In genomic region chr4:40947565-40948159, GRCm38 (mm10) we compare ENCODE assay signal across 8 mouse cellular contexts. TPM values are rescaled to one million over a fixed set of nuclear protein-coding genes. Genes with fewer than 3 reads are reported as not detected.
A peak's percentile ranks its signal among the peaks of the same experiment; 100 is the strongest.
DNase-seq lines count a peak whose midpoint lies in the region; ATAC-seq and TF ChIP-seq lines count a peak whose summit lies in the region.

No protein-coding gene starts in this region.

- H3K4me1 ChIP-seq in lung, embryonic 16.5 days (replicated peaks; ENCODE audit: control insufficient read depth, insufficient read depth, low read length) = peaks cover 12% of the 10 kb centered on the region
- peaks cover 5% of the 10 kb centered on the region for H3K4me1 ChIP-seq in cortical plate, adult 2 months (ENCODE audit: control insufficient read depth, insufficient read depth, low read length)
- peaks cover 26% of the 10 kb centered on the region for H3K4me1 ChIP-seq in hindbrain, embryonic 14.5 days (replicated peaks; ENCODE audit: control insufficient read depth, insufficient read depth, low read length)
- H3K4me1 ChIP-seq in midbrain, embryonic 10.5 days = peaks cover 24% of the 10 kb centered on the region

- peak overlapping the region; percentile 93 for H3K27ac ChIP-seq in lung, embryonic 16.5 days (ENCODE audit: low read length)
- H3K27ac ChIP-seq in cortical plate, adult 2 months (ENCODE audit: insufficient read depth, low read length) = no peak overlapping the region
- peak overlapping the region; percentile 88 for H3K27ac ChIP-seq in hindbrain, embryonic 14.5 days
- H3K27ac ChIP-seq in midbrain, embryonic 10.5 days (replicated peaks) = peak overlapping the region; percentile 91

- no peak for TF ChIP-seq CTCF in cortical plate, adult 2 months (IDR thresholded peaks at IDR 0.05; ENCODE audit: extremely low read depth, insufficient read depth, low read length)

- no peak for TF ChIP-seq POLR2A in cortical plate, adult 2 months (IDR thresholded peaks at IDR 0.05; ENCODE audit: extremely low read depth, insufficient read depth, low read length)

- peak; percentile 17 for ATAC-seq in lung, embryonic 16.5 days (ENCODE audit: low read depth)
- ATAC-seq in hindbrain, embryonic 14.5 days (ENCODE audit: low FRiP score) = no peak; the same call in 1 of the 2 replicates

- WGBS in lung, embryonic 16.5 days = under 1% methylated on average over 38 of the region's 40 CpGs
- under 1% methylated on average over 40 of the region's 40 CpGs for WGBS in hindbrain, embryonic 14.5 days
- under 1% methylated on average over 40 of the region's 40 CpGs for WGBS in midbrain, embryonic 10.5 days

- no peaks in the 10 kb centered on the region for H3K9me3 ChIP-seq in lung, embryonic 16.5 days (ENCODE audit: control insufficient read depth, low read length)
- H3K9me3 ChIP-seq in hindbrain, embryonic 14.5 days (ENCODE audit: control insufficient read depth, low read length) = no peaks in the 10 kb centered on the region
- no peaks in the 10 kb centered on the region for H3K9me3 ChIP-seq in midbrain, embryonic 10.5 days (replicated peaks)

- peaks cover 37% of the 10 kb centered on the region; the same call in 1 of the 2 replicates for H3K36me3 ChIP-seq in lung, embryonic 16.5 days (ENCODE audit: control insufficient read depth, insufficient read depth, low read length)
- H3K36me3 ChIP-seq in hindbrain, embryonic 14.5 days (replicated peaks; ENCODE audit: control insufficient read depth, insufficient read depth) = peaks cover 61% of the 10 kb centered on the region
- H3K36me3 ChIP-seq in midbrain, embryonic 10.5 days = peaks cover 61% of the 10 kb centered on the region

- H3K4me3 ChIP-seq in lung, embryonic 16.5 days (ENCODE audit: low read length) = peak overlapping the region; percentile 96
- H3K4me3 ChIP-seq in cortical plate, adult 2 months (ENCODE audit: insufficient read depth, low read length) = peak overlapping the region; percentile 72
- peak overlapping the region; percentile 96 for H3K4me3 ChIP-seq in hindbrain, embryonic 14.5 days (replicated peaks; ENCODE audit: low read length)
- H3K4me3 ChIP-seq in midbrain, embryonic 10.5 days = peak overlapping the region; percentile 86

- peak overlapping the region; percentile 97 for H3K9ac ChIP-seq in lung, embryonic 16.5 days (ENCODE audit: low read length)
- H3K9ac ChIP-seq in hindbrain, embryonic 14.5 days = peak overlapping the region; percentile 88

- peak overlapping the region; percentile 81 for H3K4me2 ChIP-seq in lung, embryonic 16.5 days (ENCODE audit: low read depth, low read length)
- peak overlapping the region; percentile 65 for H3K4me2 ChIP-seq in hindbrain, embryonic 14.5 days (replicated peaks)

- no peaks in the 10 kb centered on the region for H3K27me3 ChIP-seq in lung, embryonic 16.5 days (ENCODE audit: control insufficient read depth, insufficient read depth, low read depth, low read length)
- H3K27me3 ChIP-seq in hindbrain, embryonic 14.5 days (ENCODE audit: control insufficient read depth, insufficient read depth, low read length) = no peaks in the 10 kb centered on the region
- H3K27me3 ChIP-seq in midbrain, embryonic 10.5 days (ENCODE audit: low read depth, poor library complexity, severe bottlenecking) = no peaks in the 10 kb centered on the region

- no peak for DNase-seq in lung, adult 18-20 months
- DNase-seq in hindbrain, embryonic 14.5 days (ENCODE audit: low spot score) = no peak
- DNase-seq in midbrain, embryonic 10.5 days (ENCODE audit: low spot score) = no peak
- no peak for DNase-seq in gastrocnemius, postnatal 4 days (ENCODE audit: low spot score in 2 of 2)
- DNase-seq in kidney, adult 11 months = no peak
- no peak for DNase-seq in cerebellum, postnatal 36 days

RNA-seq across cellular contexts. Expression of gene Bag1, which starts 0.4 kb away (rescaled TPM):
- polyA plus RNA-seq in lung, embryonic 16.5 days (2015; fragmentation: Nextera tagmentation; extraction: Ambion mirVana) = 186 and 187 TPM in 2 replicates
- polyA plus RNA-seq in cortical plate, adult 2 months (2012; rRNA removed) = 164 and 177 TPM in 2 replicates
- 207 and 215 TPM in 2 replicates for polyA plus RNA-seq in hindbrain, embryonic 14.5 days (2014; fragmentation: Nextera tagmentation; extraction: Ambion mirVana)
- polyA plus RNA-seq in midbrain, embryonic 10.5 days (2016; fragmentation: Nextera tagmentation; extraction: Ambion mirVana) = 189 and 193 TPM in 2 replicates
- total RNA-seq in gastrocnemius, postnatal 4 days (2021) = 100 to 1,000 TPM; 174 to 190 TPM

RNA-seq across cellular contexts. Expression of gene Chmp5, which starts 0.5 kb away (rescaled TPM):
- 129 and 130 TPM in 2 replicates for polyA plus RNA-seq in lung, embryonic 16.5 days (2015; fragmentation: Nextera tagmentation; extraction: Ambion mirVana)
- 102 and 106 TPM in 2 replicates for polyA plus RNA-seq in cortical plate, adult 2 months (2012; rRNA removed)
- 147 and 156 TPM in 2 replicates for polyA plus RNA-seq in hindbrain, embryonic 14.5 days (2014; fragmentation: Nextera tagmentation; extraction: Ambion mirVana)
- 99.4 and 118 TPM in 2 replicates for polyA plus RNA-seq in midbrain, embryonic 10.5 days (2016; fragmentation: Nextera tagmentation; extraction: Ambion mirVana)
- total RNA-seq in gastrocnemius, postnatal 4 days (2021) = 10 to 100 TPM; 40.9 to 43.3 TPM

RNA-seq across cellular contexts. Expression of gene Nfx1, which starts 23.0 kb away (rescaled TPM):
- polyA plus RNA-seq in lung, embryonic 16.5 days (2015; fragmentation: Nextera tagmentation; extraction: Ambion mirVana) = 86.8 and 91.7 TPM in 2 replicates
- 84.9 and 87.1 TPM in 2 replicates for polyA plus RNA-seq in cortical plate, adult 2 months (2012; rRNA removed)
- polyA plus RNA-seq in hindbrain, embryonic 14.5 days (2014; fragmentation: Nextera tagmentation; extraction: Ambion mirVana) = 99.1 and 99.7 TPM in 2 replicates
- 94.8 and 98.4 TPM in 2 replicates for polyA plus RNA-seq in midbrain, embryonic 10.5 days (2016; fragmentation: Nextera tagmentation; extraction: Ambion mirVana)
- 10 to 100 TPM; 41.7 to 45.6 TPM for total RNA-seq in gastrocnemius, postnatal 4 days (2021)

RNA-seq across cellular contexts. Expression of gene Spink4, which starts 27.8 kb away (rescaled TPM):
- polyA plus RNA-seq in lung, embryonic 16.5 days (2015; fragmentation: Nextera tagmentation; extraction: Ambion mirVana) = 0.77 and 0.87 TPM in 2 replicates
- polyA plus RNA-seq in cortical plate, adult 2 months (2012; rRNA removed) = 0.73 TPM in 1 of 2 replicates, not detected in the other
- not detected in 2 replicates for polyA plus RNA-seq in hindbrain, embryonic 14.5 days (2014; fragmentation: Nextera tagmentation; extraction: Ambion mirVana)
- polyA plus RNA-seq in midbrain, embryonic 10.5 days (2016; fragmentation: Nextera tagmentation; extraction: Ambion mirVana) = not detected in 2 replicates
- not detected for total RNA-seq in gastrocnemius, postnatal 4 days (2021)
